Mouse (Mus musculus) heart, adult 2 months (tissue): ENCODE data around the gene Gm6993. TPM values are rescaled to one million over a fixed set of nuclear protein-coding genes. Genes with fewer than 3 reads are reported as not detected.

Source experiments
- DNase-seq, 2 experiments: peaks; one replicate each; pipeline ENCODE4 v3.0.0; 2021
- H3K27ac ChIP-seq: fragments of 200-600 bp; 2 replicates; pipeline ENCODE4 v1.8.1; 2022
- H3K27me3 ChIP-seq: fragments of 200-500 bp; 2 replicates; pipeline ENCODE4 v1.6.1; 2012; ENCODE audit warnings: mild to moderate bottlenecking, low read length, inconsistent platforms, mixed read lengths; ENCODE audit not compliant: control insufficient read depth, insufficient read depth
- H3K36me3 ChIP-seq: fragments of 200-500 bp; 2 replicates; pipeline ENCODE4 v1.6.1; 2012; ENCODE audit warnings: low read length, inconsistent platforms; ENCODE audit not compliant: control insufficient read depth, insufficient read depth
- H3K4me1 ChIP-seq: fragments of 200-500 bp; 2 replicates; pipeline ENCODE4 v1.6.1; 2011; ENCODE audit warnings: low read length; ENCODE audit not compliant: control insufficient read depth, insufficient read depth
- H3K4me3 ChIP-seq: fragments of 200-600 bp; 2 replicates; pipeline ENCODE4 v1.8.1; 2022
- H3K79me2 ChIP-seq: fragments of 200-500 bp; replicated peaks from 2 replicates; pipeline ENCODE4 v1.6.1; 2012; ENCODE audit warnings: mild to moderate bottlenecking, inconsistent platforms, low read length, moderate library complexity, mixed read lengths; ENCODE audit not compliant: control insufficient read depth, insufficient read depth
- H3K9ac ChIP-seq: fragments of 200-500 bp; 2 replicates; pipeline ENCODE4 v1.6.1; 2012; ENCODE audit warnings: low read depth, mild to moderate bottlenecking, control low read depth, inconsistent platforms, low read length, mixed read lengths
- CTCF ChIP-seq: fragments of 200-600 bp; IDR thresholded peaks from 2 replicates; pipeline ENCODE4 v1.8.1; 2022; ENCODE audit warnings: antibody characterized with exemption, mild to moderate bottlenecking, moderate library complexity
- EP300 ChIP-seq: fragments of 200-500 bp; IDR thresholded peaks from 2 replicates; pipeline ENCODE4 v1.6.1; 2011; ENCODE audit warnings: low read depth, low read length, control low read depth; ENCODE audit not compliant: insufficient read depth
- POLR2A ChIP-seq: fragments of 200-500 bp; IDR thresholded peaks from 2 replicates; pipeline ENCODE4 v1.6.1; 2011; ENCODE audit warnings: mild to moderate bottlenecking, low read depth, low read length, control low read depth; ENCODE audit not compliant: insufficient read depth
- WGBS: fragments of 180-500 bp; shearing (Covaris S2); methylation state at CpG from one replicate; pipeline ENCODE4 v1.1.7; 2018; 5-methylcytosine and 5-hydroxymethylcytosine counted together
- intact Hi-C: fragments of 180-260 bp; cut with DNase I; formaldehyde crosslinking; loops from one replicate; pipeline ENCODE4 v1.15.1; 2025
- polyA plus RNA-seq: library from polyadenylated mRNA; depleted of rRNA; stranded (reverse); fragments of >200 nt; gene quantifications from 2 replicates; pipeline ENCODE4 v1.2.3, GENCODE M21; 2012
- total RNA-seq, 2 experiments: library from RNA; stranded (reverse); gene quantifications; 2 replicates each; pipeline ENCODE4 v1.2.3; 2021

Gm6993 gene
- total and polyA plus RNA-seq, 3 experiments: not detected

DNA sequence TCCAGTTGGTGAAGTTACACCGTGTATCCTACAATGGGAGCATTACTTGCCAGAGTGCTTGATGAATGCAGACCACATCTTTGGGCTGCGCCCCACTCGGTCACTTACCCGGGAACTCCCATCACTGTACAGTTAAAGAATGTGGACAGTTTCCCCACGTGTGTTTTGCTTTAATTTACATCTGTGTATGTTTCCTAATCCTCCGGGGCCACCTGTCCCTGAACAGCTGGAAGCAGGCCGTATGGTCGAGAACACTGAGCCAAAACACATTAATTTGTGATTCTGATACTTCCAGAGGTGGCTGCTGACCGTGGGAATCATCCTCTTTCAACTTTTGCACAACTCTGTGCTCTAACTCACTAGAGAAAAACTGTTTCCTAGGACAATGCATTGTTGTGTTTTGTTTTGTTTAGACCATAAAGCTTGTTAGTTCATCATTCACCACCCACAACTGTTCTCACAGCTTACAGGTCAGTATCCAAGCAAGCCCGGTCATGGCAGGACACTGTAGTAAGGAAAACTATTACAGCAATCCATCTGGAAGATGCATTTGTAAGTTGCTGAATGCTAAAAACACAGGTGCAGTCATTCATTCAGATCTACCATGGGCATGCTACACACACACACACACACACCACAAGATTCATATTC, 34.5 kb upstream of the Gm6993 start:
- H3K36me3 ChIP-seq: peaks cover 3% of the 10 kb centered on the region; the same call in 1 of the 2 replicates
- intact Hi-C loops: no loop called here
- H3K4me3 ChIP-seq: no peak overlapping the region
- peaks cover 2% of the 10 kb centered on the region for H3K4me1 ChIP-seq
- TF ChIP-seq CTCF (no peak), EP300 (no peak), POLR2A (no peak)
- no peak overlapping the region for H3K27ac ChIP-seq
- WGBS: 55% methylated on average over 10 of the region's 10 CpGs
- no peak overlapping the region for H3K9ac ChIP-seq
- no peaks in the 10 kb centered on the region for H3K79me2 ChIP-seq
- no peaks in the 10 kb centered on the region for H3K27me3 ChIP-seq
- no peak for DNase-seq

DNA sequence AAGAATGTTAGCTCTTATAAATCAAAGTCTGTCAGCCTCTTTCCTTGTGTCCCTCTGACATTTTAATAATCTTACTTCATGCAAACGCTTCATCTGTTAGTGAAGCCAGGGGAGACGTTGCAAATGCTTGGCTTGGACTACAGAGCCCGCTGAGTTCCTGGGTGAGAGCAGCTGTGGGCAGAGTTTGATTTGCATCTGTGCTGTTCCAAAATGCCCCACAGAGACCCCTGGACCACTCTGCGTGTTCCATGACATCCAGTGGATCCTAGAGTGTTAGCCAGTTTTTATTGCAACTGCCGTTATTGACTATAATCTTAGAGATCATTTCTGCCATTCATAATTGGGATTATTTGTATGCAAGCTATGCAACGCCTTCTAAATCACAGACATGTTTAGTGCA, 31.8 kb upstream of the Gm6993 start:
- Histone ChIP-seq H3K36me3 (no peaks in the 10 kb centered on the region), H3K27ac (no peak overlapping the region), H3K79me2 (no peaks in the 10 kb centered on the region), H3K4me1 (peaks cover 3% of the 10 kb centered on the region), H3K27me3 (no peaks in the 10 kb centered on the region), H3K4me3 (no peak overlapping the region), H3K9ac (no peak overlapping the region)
- intact Hi-C loops: no loop called here
- TF ChIP-seq CTCF: no peak
- TF ChIP-seq POLR2A: no peak
- 73% methylated on average over 6 of the region's 6 CpGs for WGBS
- DNase-seq: no peak

DNA sequence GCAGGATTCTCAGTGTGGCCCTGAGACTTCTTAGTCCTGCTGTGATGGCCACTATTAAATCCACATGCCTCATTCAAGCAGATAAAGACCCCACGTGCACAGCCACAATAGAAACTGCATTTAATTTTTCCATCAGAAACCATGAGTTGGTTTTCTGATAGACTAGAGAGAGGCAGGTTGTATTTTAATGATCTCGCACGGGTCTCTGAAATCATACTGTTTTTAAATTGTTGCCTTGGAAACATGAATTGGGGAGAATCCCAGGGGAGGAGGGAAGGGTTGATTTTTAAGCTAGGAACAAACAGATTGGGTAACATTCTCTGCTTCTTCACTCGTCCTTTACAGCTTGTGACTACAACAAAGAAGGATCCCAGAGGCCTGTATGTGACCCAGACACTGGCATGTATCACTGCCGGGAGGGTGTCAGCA, 31.2 kb upstream of the Gm6993 start:
- WGBS: 71% methylated on average over 5 of the region's 5 CpGs
- intact Hi-C loops: no loop called here
- no peaks in the 10 kb centered on the region for H3K27me3 ChIP-seq
- H3K79me2 ChIP-seq: no peaks in the 10 kb centered on the region
- no peak overlapping the region for H3K4me3 ChIP-seq
- no peak overlapping the region for H3K27ac ChIP-seq
- H3K4me1 ChIP-seq: peaks cover 2% of the 10 kb centered on the region
- DNase-seq: no peak
- H3K9ac ChIP-seq: no peak overlapping the region
- no peaks in the 10 kb centered on the region for H3K36me3 ChIP-seq
- no peak for TF ChIP-seq CTCF
- TF ChIP-seq EP300: no peak
- no peak for TF ChIP-seq POLR2A

DNA sequence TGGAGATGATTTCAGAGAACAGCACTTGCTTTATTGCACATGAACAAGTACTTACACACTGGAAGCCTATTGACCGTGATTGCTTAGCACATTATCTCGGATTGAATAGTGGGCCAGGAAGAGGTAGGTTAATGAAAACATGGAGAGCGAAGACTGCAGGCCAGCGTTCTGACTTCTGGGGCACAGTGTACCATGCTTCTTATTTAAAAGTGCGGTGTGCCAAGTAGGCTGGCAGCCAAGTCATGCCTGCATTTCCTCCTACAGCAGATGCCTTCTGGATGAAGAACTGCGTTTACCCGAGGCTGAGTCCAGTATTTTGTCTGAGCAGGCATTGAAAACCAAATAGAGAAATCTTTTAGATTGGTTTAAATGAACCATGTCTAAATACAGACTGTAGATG, 27.0 kb upstream of the Gm6993 start:
- whole genome bisulfite sequencing: 39% methylated on average over 7 of the region's 7 CpGs
- peak; percentile 41 to 43 for DNase-seq
- H3K27ac ChIP-seq: no peak overlapping the region

DNA sequence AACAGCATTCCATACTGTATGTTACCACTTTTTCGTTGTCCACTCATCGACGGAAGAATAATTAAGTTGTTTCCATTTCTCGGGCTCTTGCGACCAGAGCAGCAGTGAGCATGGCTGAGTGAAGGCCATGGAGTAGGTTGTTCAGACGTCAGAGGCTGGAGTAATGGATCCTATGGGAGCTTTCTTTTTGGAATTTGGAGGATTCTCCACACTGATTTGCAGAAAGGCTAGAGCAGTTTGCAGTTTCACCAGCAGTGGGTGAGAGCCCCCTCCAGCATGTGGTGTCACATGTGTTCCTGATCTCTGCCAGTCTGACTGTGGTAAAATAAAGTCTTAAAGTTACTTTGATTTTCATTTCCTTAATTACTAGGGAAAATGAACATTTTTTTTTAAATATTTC, 25.6 kb upstream of the Gm6993 start:
- TF ChIP-seq CTCF (no peak), POLR2A (no peak), EP300 (no peak)
- 78% methylated on average over 6 of the region's 6 CpGs for WGBS

More for the DNA sequence above, 27.0 kb upstream of the Gm6993 start:
- Histone ChIP-seq H3K27me3 (no peaks in the 10 kb centered on the region), H3K9ac (no peak overlapping the region), H3K4me1 (peaks cover 2% of the 10 kb centered on the region; the same call in 1 of the 2 replicates), H3K4me3 (no peak overlapping the region), H3K36me3 (no peaks in the 10 kb centered on the region), H3K79me2 (no peaks in the 10 kb centered on the region)
- intact Hi-C loops: no loop called here
- TF ChIP-seq CTCF: no peak
- TF ChIP-seq POLR2A: no peak
- TF ChIP-seq EP300: no peak

DNA sequence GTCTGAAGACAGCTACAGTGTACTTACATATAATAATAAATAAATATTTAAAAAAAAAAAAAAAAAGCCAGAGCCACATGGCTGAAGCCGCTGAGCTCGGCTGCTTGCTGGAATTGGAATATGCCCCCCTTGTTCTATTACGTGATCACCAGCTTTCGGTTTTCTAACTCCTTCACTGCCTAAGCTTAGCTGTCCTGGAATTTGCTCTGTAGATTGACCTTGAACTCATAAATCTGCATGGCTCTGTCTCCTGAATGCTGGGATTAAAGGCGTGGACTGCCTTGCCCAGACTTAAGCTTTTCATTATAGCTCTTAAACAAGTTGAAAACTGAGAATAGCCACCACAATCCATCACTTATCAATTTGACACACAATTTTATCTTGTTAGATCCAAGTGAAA, 23.3 kb upstream of the Gm6993 start:
- peaks cover 2% of the 10 kb centered on the region; the same call in 1 of the 2 replicates for H3K4me1 ChIP-seq
- TF ChIP-seq EP300: no peak
- TF ChIP-seq CTCF: no peak
- no peak for TF ChIP-seq POLR2A
- no peak overlapping the region for H3K4me3 ChIP-seq
- H3K9ac ChIP-seq: no peak overlapping the region
- H3K36me3 ChIP-seq: no peaks in the 10 kb centered on the region
- no peak overlapping the region for H3K27ac ChIP-seq
- intact Hi-C loops: no loop called here
- no peak for DNase-seq
- no peaks in the 10 kb centered on the region for H3K27me3 ChIP-seq
- no peaks in the 10 kb centered on the region for H3K79me2 ChIP-seq
- WGBS: 93% methylated on average over 5 of the region's 5 CpGs

More for the DNA sequence above, 25.6 kb upstream of the Gm6993 start:
- no peak for DNase-seq
- no peaks in the 10 kb centered on the region for H3K79me2 ChIP-seq
- H3K36me3 ChIP-seq: no peaks in the 10 kb centered on the region
- peaks cover 2% of the 10 kb centered on the region; the same call in 1 of the 2 replicates for H3K4me1 ChIP-seq
- H3K9ac ChIP-seq: no peak overlapping the region
- H3K27ac ChIP-seq: no peak overlapping the region
- no peaks in the 10 kb centered on the region for H3K27me3 ChIP-seq
- intact Hi-C loops: no loop called here
- H3K4me3 ChIP-seq: no peak overlapping the region
